Mouse (Mus musculus): ENCODE measurements around the gene Ankrd61. TPM values are rescaled to one million over a fixed set of nuclear protein-coding genes. Genes with fewer than 3 reads are reported as not detected.

Gene Ankrd61
- polyA plus RNA-seq (2012; rRNA removed) = 0.08 and 0.14 TPM in 2 replicates

DNA sequence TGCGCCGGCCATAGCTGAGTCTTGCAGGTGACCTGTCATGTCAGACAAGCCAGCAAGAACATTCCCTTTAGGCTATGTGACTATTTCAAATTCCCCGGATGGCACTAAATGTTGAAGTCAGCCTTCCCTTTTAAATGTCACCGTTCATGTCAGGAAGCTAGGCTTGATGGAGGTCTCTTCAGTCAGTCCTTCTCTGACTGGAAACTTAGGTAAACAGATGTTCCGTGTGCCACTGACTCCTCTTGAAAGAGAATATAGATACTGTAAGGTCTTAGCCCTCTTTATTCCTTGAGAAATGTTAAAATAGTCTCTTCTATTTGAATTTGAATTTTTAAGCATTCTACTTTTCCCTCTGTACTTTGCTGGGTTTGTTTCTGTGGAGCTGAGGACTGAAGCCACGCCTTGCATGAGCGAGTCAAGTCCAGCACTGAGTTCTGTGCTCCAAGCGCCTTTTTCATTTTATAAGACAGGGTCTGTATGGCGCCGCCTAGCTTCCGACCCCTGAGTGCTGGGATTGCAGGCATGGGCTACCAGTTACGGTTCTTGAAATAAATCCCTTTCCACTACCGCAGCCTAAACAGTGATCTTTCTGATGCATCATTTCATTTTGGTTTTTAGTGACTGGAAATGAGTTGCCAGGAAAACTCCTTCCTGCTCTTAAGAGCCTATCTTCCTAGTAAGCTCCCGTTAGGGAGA lies at the start of gene Ankrd61:
Gene Ankrd61, minus strand, starts transcription at position 51 of the 696 bp plus-strand sequence.
- H3K4me3 ChIP-seq (ENCODE audit: insufficient read depth, low read depth, low read length) = no peak within 1 kb of the TSS
- no peaks in the 10 kb centered on the region for H3K4me1 ChIP-seq (ENCODE audit: control insufficient read depth, insufficient read depth, low read length)
- no peak within 1 kb of the TSS for H3K27ac ChIP-seq (ENCODE audit: insufficient read depth, low read depth, low read length)
- no peak for TF ChIP-seq POLR2A (IDR thresholded peaks at IDR 0.05; ENCODE audit: low read depth, low read length)
- no peak for TF ChIP-seq CTCF (conservative IDR thresholded peaks at IDR 0.05; ENCODE audit: insufficient read depth, insufficient read length, low read depth, low read length)
- no peak for DNase-seq
- no peaks in the 10 kb centered on the region for H3K27me3 ChIP-seq (replicated peaks; ENCODE audit: control insufficient read depth, insufficient read depth, low read length)
- WGBS = 92% methylated on average over 14 of the region's 14 CpGs
- no peaks in the 10 kb centered on the region for H3K36me3 ChIP-seq (ENCODE audit: control insufficient read depth, insufficient read depth, low read length)

DNA sequence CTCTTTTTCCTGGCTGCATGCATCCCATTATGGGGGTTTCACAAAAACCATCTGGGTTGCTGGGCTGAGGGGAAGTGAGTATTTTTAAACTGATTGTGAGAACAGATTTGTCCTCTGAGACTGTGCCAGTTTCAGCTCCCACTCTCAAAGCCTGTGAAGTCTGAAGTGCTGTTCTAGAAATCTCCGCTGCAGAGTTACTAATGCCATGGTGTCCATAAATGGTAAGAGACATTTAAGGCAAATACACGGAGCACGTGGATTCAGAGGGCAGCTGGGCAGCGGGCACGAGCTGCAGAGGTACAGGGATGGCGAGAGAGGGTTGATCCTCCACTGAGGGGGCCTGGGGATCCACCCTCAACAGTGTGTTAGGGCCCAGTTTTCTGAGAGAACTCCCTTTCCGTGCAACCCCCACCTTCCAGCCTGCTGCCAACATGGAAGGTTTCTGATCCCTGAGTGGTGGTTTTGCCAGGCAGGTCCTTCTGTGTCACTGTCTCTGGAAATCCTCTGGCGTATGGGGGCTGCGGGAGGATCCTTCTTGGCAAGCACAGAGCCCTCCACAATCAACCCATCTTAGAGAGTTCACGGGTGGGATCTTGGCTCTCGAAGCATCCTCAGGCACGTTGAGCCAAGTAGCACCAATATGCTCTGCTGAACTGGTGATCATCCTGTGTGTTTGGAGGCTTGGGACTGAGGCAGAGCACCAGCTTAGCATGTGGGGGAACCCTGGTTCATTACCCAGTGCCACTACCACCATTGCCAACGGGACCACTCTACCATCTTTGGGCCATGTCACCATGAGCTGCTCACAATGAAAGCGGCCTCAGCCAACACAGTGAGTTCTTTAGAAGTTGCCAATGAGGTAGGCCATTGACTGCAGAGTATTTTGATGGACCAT lies 46.0 kb upstream of the Ankrd61 start:
- no peak for TF ChIP-seq POLR2A (IDR thresholded peaks at IDR 0.05; ENCODE audit: low read depth, low read length)
- no peak for TF ChIP-seq CTCF (conservative IDR thresholded peaks at IDR 0.05; ENCODE audit: insufficient read depth, insufficient read length, low read depth, low read length)
- H3K27me3 ChIP-seq (replicated peaks; ENCODE audit: control insufficient read depth, insufficient read depth, low read length) = no peaks in the 10 kb centered on the region
- DNase-seq = no peak
- no peaks in the 10 kb centered on the region for H3K4me1 ChIP-seq (ENCODE audit: control insufficient read depth, insufficient read depth, low read length)
- no peaks in the 10 kb centered on the region for H3K36me3 ChIP-seq (ENCODE audit: control insufficient read depth, insufficient read depth, low read length)
- WGBS = 89% methylated on average over 14 of the region's 14 CpGs
- no peak overlapping the region for H3K27ac ChIP-seq (ENCODE audit: insufficient read depth, low read depth, low read length)
- H3K4me3 ChIP-seq (ENCODE audit: insufficient read depth, low read depth, low read length) = no peak overlapping the region

DNA sequence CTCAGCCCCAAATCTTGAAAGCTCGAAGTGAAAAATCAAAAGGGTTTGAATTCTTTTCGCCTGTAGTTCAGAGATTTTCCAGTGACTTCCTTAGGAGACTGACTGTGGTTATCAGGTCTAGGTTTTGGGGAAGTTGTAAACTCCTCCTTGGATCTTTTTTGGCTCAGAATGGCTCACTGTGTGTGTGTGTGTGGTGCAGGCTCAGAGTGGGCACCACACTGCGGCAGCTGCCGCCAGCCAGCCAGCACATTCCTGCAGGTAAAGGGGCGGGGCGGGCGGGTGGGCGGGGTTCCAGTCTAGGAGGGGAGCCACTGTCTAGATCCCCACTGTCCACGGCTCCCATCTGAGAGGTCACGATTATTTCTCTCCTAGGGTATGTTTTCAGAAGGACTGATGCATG lies 44.1 kb upstream of the Ankrd61 start:
- DNase-seq = no peak
- no peaks in the 10 kb centered on the region for H3K4me1 ChIP-seq (ENCODE audit: control insufficient read depth, insufficient read depth, low read length)
- no peaks in the 10 kb centered on the region for H3K27me3 ChIP-seq (replicated peaks; ENCODE audit: control insufficient read depth, insufficient read depth, low read length)
- TF ChIP-seq POLR2A (IDR thresholded peaks at IDR 0.05; ENCODE audit: low read depth, low read length) (no peak), CTCF (conservative IDR thresholded peaks at IDR 0.05; ENCODE audit: insufficient read depth, insufficient read length, low read depth, low read length) (no peak)
- H3K27ac ChIP-seq (ENCODE audit: insufficient read depth, low read depth, low read length) = no peak overlapping the region
- H3K36me3 ChIP-seq (ENCODE audit: control insufficient read depth, insufficient read depth, low read length) = no peaks in the 10 kb centered on the region
- H3K4me3 ChIP-seq (ENCODE audit: insufficient read depth, low read depth, low read length) = no peak overlapping the region
- WGBS = 18% methylated on average over 10 of the region's 10 CpGs

DNA sequence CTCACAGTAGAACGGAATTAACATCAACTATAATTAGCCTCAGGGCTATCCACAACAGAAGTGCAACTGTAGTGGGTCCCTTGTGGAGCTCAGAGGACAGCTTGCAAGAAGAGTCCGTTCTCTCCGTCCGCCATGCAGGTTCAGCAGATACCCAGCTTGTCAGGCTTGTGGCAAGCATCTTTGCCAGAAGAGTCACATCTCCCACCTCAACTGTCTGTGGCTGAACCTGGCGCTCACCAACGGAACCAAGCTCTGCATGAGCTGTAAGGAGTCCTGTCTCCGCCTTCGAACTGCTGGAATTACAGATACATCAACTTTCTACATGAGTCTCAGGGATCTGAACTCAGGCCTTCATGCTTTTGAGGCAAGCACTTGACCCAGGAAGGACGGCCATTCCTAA lies 38.7 kb upstream of the Ankrd61 start:
- Histone ChIP-seq H3K36me3 (ENCODE audit: control insufficient read depth, insufficient read depth, low read length) (no peaks in the 10 kb centered on the region), H3K4me1 (ENCODE audit: control insufficient read depth, insufficient read depth, low read length) (no peaks in the 10 kb centered on the region), H3K4me3 (ENCODE audit: insufficient read depth, low read depth, low read length) (no peak overlapping the region), H3K27me3 (replicated peaks; ENCODE audit: control insufficient read depth, insufficient read depth, low read length) (no peaks in the 10 kb centered on the region), H3K27ac (ENCODE audit: insufficient read depth, low read depth, low read length) (no peak overlapping the region)
- WGBS = 86% methylated on average over 9 of the region's 9 CpGs
- TF ChIP-seq CTCF (conservative IDR thresholded peaks at IDR 0.05; ENCODE audit: insufficient read depth, insufficient read length, low read depth, low read length) (no peak), POLR2A (IDR thresholded peaks at IDR 0.05; ENCODE audit: low read depth, low read length) (no peak)
- DNase-seq = no peak

- 94% methylated on average over 1 of the region's 1 CpGs for WGBS
- Histone ChIP-seq H3K4me3 (ENCODE audit: insufficient read depth, low read depth, low read length) (no peak overlapping the region), H3K27ac (ENCODE audit: insufficient read depth, low read depth, low read length) (no peak overlapping the region), H3K36me3 (ENCODE audit: control insufficient read depth, insufficient read depth, low read length) (no peaks in the 10 kb centered on the region), H3K27me3 (replicated peaks; ENCODE audit: control insufficient read depth, insufficient read depth, low read length) (no peaks in the 10 kb centered on the region), H3K4me1 (ENCODE audit: control insufficient read depth, insufficient read depth, low read length) (no peaks in the 10 kb centered on the region)
- TF ChIP-seq CTCF (conservative IDR thresholded peaks at IDR 0.05; ENCODE audit: insufficient read depth, insufficient read length, low read depth, low read length) = no peak
- no peak for TF ChIP-seq POLR2A (IDR thresholded peaks at IDR 0.05; ENCODE audit: low read depth, low read length)
- DNase-seq = no peak
Observed at GRCm38 (mm10) chr5:143933875-143934274, 36.4 kb upstream of the Ankrd61 start.

DNA sequence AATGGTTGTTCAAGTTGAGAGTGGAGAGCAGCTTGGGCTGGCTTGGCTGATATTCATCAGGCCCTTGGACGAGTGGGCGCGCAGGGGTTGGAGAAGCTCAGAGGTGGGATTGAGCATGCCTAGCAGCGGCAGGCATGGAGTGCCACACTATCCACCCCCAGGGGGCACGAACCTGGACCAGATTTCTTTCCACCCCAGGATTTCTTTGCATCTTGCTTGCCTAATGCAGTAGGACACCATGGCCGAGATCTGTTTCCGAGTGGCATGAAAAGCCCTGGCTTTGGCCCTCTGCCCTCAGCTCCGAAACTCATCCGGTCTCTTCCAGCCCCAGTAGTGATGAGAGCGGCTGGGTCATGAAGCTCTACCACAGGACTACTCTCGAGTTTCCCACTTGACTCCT lies 35.9 kb upstream of the Ankrd61 start:
- H3K27me3 ChIP-seq (replicated peaks; ENCODE audit: control insufficient read depth, insufficient read depth, low read length) = no peaks in the 10 kb centered on the region
- H3K4me1 ChIP-seq (ENCODE audit: control insufficient read depth, insufficient read depth, low read length) = no peaks in the 10 kb centered on the region
- H3K36me3 ChIP-seq (ENCODE audit: control insufficient read depth, insufficient read depth, low read length) = no peaks in the 10 kb centered on the region
- no peak overlapping the region for H3K4me3 ChIP-seq (ENCODE audit: insufficient read depth, low read depth, low read length)
- WGBS = 85% methylated on average over 11 of the region's 11 CpGs
- no peak for DNase-seq
- H3K27ac ChIP-seq (ENCODE audit: insufficient read depth, low read depth, low read length) = no peak overlapping the region
- TF ChIP-seq POLR2A (IDR thresholded peaks at IDR 0.05; ENCODE audit: low read depth, low read length) = no peak
- no peak for TF ChIP-seq CTCF (conservative IDR thresholded peaks at IDR 0.05; ENCODE audit: insufficient read depth, insufficient read length, low read depth, low read length)

DNA sequence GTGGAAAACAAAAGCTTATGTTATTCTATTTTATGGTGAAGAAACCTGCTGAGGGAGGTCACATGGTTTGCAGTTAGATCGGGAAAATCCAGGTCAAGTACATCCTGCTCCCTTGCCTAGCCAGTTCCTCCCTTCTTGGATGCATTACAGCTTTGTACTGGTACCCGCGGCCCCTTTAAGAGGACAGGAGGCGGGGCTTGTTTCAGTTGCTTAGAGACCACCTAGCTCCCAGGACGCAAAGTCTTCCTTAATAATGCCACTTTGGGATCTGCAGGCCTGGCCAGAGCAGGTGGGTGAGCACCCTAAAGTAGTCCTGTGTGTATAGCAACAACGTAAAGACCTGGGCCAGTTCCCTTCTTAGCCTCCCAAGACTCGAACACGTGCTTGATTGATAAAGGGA lies 35.3 kb upstream of the Ankrd61 start, which contains the start of gene Rsph10b:
Gene Rsph10b, plus strand, starts transcription at position 205 of the 400 bp plus-strand sequence.
- WGBS = 26% methylated on average over 8 of the region's 8 CpGs
- peak; percentile 3 for DNase-seq
- Histone ChIP-seq H3K27me3 (replicated peaks; ENCODE audit: control insufficient read depth, insufficient read depth, low read length) (no peaks in the 10 kb centered on the region), H3K4me3 (ENCODE audit: insufficient read depth, low read depth, low read length) (no peak within 1 kb of the TSS), H3K36me3 (ENCODE audit: control insufficient read depth, insufficient read depth, low read length) (no peaks in the 10 kb centered on the region; the same call in 1 of the 2 replicates), H3K4me1 (ENCODE audit: control insufficient read depth, insufficient read depth, low read length) (no peaks in the 10 kb centered on the region), H3K27ac (ENCODE audit: insufficient read depth, low read depth, low read length) (no peak within 1 kb of the TSS)
- TF ChIP-seq POLR2A (IDR thresholded peaks at IDR 0.05; ENCODE audit: low read depth, low read length) = no peak
- no peak for TF ChIP-seq CTCF (conservative IDR thresholded peaks at IDR 0.05; ENCODE audit: insufficient read depth, insufficient read length, low read depth, low read length)
